Mouse (Mus musculus): ENCODE data around the gene Mat2a. TPM values are rescaled to one million over a fixed set of nuclear protein-coding genes. Genes with fewer than 3 reads are reported as not detected.

The Mat2a gene
- polyA plus RNA-seq, 1 experiment from 2014 or later, result 307 TPM

DNA sequence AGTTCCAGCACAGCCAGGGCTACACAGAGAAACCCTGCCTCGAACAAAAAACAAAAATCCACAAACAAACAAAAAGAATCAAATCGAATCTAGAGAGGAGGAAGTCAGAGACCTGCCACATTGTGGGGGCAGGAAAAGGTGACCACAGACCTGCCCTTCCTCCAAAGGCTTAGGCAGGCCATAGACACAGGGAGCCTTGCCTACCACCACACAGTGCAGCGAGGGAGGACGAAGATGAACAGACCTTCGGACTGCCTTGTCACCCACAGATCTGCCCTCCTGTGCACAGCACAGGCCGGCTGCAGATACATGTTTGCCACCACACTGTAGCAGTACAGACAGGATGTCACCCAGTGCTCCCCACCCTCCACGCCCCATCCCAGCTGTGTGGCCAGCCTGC, 28.8 kb downstream of the Mat2a start:
- Histone ChIP-seq H3K36me3 (no peaks in the 10 kb centered on the region), H3K27ac (replicated peaks) (no peak overlapping the region), H3K4me2 (replicated peaks) (no peak overlapping the region), H3K9me3 (replicated peaks) (no peaks in the 10 kb centered on the region), H3K9ac (no peak overlapping the region), H3K27me3 (no peaks in the 10 kb centered on the region), H3K4me1 (peaks cover 13% of the 10 kb centered on the region), H3K4me3 (replicated peaks) (no peak overlapping the region)
- 76% methylated on average over 7 of the region's 7 CpGs for WGBS
- no peak for ATAC-seq (ENCODE audit: insufficient number of reproducible peaks, low FRiP score, low TSS enrichment, low read depth)

DNA sequence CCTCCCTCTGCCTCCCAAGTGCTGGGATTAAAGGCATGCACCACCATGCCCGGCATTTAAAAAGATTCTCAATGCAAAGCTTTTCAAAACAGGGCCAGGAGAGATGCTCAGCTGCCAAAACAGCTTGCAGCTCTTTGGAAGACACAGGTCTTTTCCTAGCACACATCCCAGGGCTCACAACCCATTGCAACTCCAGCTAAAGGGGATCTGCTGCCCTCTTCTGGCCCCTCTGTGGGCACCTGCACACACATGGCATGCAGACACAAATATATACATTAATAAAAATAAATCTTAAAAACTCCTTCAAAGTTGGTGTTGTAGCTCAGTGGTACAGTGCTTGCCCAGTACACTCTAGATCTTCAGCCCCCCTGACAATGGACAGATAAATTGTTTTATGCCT, 29.4 kb downstream of the Mat2a start:
- no peak overlapping the region for H3K4me2 ChIP-seq (replicated peaks)
- peaks cover 8% of the 10 kb centered on the region for H3K4me1 ChIP-seq
- no peaks in the 10 kb centered on the region for H3K9me3 ChIP-seq (replicated peaks)
- no peak overlapping the region for H3K4me3 ChIP-seq (replicated peaks)
- no peak overlapping the region for H3K27ac ChIP-seq (replicated peaks)
- no peaks in the 10 kb centered on the region for H3K27me3 ChIP-seq
- 34% methylated on average over 1 of the region's 1 CpGs for WGBS
- no peak for ATAC-seq (ENCODE audit: insufficient number of reproducible peaks, low FRiP score, low TSS enrichment, low read depth)
- no peak overlapping the region for H3K9ac ChIP-seq
- no peaks in the 10 kb centered on the region for H3K36me3 ChIP-seq

DNA sequence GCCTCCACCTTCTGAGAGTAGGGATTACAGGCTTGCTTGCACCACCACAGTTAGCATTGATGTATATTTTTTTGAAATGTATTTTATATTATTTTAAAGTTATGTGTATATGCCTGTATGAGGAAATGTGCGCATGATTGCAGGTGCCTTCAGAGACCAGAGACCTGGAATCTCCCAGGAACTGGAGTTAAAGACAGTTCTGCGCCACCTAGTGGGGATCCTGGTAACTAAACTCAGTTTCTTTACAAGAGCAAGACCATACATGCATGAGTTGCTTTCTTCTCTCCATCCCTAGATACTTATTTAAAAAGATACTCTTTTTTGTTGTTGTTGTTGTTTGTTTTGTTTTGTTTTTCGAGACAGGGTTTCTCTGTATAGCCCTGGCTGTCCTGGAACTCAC, 29.8 kb downstream of the Mat2a start:
- Histone ChIP-seq H3K4me1 (peaks cover 5% of the 10 kb centered on the region), H3K27ac (replicated peaks) (no peak overlapping the region), H3K9me3 (replicated peaks) (no peaks in the 10 kb centered on the region), H3K4me3 (replicated peaks) (no peak overlapping the region), H3K36me3 (no peaks in the 10 kb centered on the region), H3K27me3 (no peaks in the 10 kb centered on the region), H3K9ac (no peak overlapping the region), H3K4me2 (replicated peaks) (no peak overlapping the region)
- 18% methylated on average over 3 of the region's 3 CpGs for WGBS
- no peak for ATAC-seq (ENCODE audit: insufficient number of reproducible peaks, low FRiP score, low TSS enrichment, low read depth)

GRCm38 (mm10) chr6:72407119-72407518, 32.2 kb downstream of the Mat2a start:
- H3K4me2 ChIP-seq (replicated peaks), result no peak overlapping the region
- no peak overlapping the region for H3K4me3 ChIP-seq (replicated peaks)
- H3K4me1 ChIP-seq, result no peaks in the 10 kb centered on the region
- H3K27ac ChIP-seq (replicated peaks), result no peak overlapping the region
- no peaks in the 10 kb centered on the region for H3K9me3 ChIP-seq (replicated peaks)
- 0 out of 2 replicates have a peak, but pooled peaks have one; percentile 39 for ATAC-seq (ENCODE audit: insufficient number of reproducible peaks, low FRiP score, low TSS enrichment, low read depth)
- no peaks in the 10 kb centered on the region for H3K36me3 ChIP-seq
- 3% methylated on average over 5 of the region's 5 CpGs for WGBS
- no peak overlapping the region for H3K9ac ChIP-seq
- no peaks in the 10 kb centered on the region for H3K27me3 ChIP-seq

GRCm38 (mm10) chr6:72405356-72405755, 34.0 kb downstream of the Mat2a start:
- H3K36me3 ChIP-seq, result no peaks in the 10 kb centered on the region
- no peaks in the 10 kb centered on the region for H3K9me3 ChIP-seq (replicated peaks)
- WGBS, result 63% methylated on average over 7 of the region's 7 CpGs
- no peaks in the 10 kb centered on the region for H3K4me1 ChIP-seq
- no peak overlapping the region for H3K27ac ChIP-seq (replicated peaks)
- H3K4me3 ChIP-seq (replicated peaks), result no peak overlapping the region
- H3K27me3 ChIP-seq, result no peaks in the 10 kb centered on the region
- no peak overlapping the region for H3K4me2 ChIP-seq (replicated peaks)
- H3K9ac ChIP-seq, result no peak overlapping the region
- no peak for ATAC-seq (ENCODE audit: insufficient number of reproducible peaks, low FRiP score, low TSS enrichment, low read depth)

DNA sequence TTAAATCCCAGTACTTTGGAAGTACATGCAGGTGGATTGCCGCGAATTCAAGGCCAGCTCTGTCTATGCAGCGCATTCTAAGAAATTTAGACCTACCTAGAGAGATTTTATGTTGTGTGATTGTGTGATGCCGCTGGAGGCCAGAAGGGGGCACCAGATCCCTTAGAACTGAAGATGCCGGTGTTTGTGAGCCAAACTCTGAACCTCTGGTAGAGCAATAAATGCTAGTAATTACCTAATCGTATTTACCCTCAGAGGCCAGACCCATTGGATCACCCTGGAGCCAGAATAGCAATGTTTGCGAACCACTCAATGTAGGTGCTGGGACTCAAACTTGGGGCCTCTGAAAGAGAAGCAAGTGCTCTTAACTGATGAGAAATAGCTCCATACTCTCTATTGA, 37.5 kb downstream of the Mat2a start:
- H3K9ac ChIP-seq, result no peak overlapping the region
- 19% methylated on average over 7 of the region's 7 CpGs for WGBS
- H3K4me1 ChIP-seq, result no peaks in the 10 kb centered on the region
- H3K36me3 ChIP-seq, result no peaks in the 10 kb centered on the region
- no peak overlapping the region for H3K4me2 ChIP-seq (replicated peaks)
- no peaks in the 10 kb centered on the region for H3K27me3 ChIP-seq
- H3K4me3 ChIP-seq (replicated peaks), result no peak overlapping the region
- ATAC-seq (ENCODE audit: insufficient number of reproducible peaks, low FRiP score, low TSS enrichment, low read depth), result no peak
- H3K9me3 ChIP-seq (replicated peaks), result no peaks in the 10 kb centered on the region
- H3K27ac ChIP-seq (replicated peaks), result no peak overlapping the region

- Histone ChIP-seq H3K4me3 (replicated peaks) (no peak overlapping the region), H3K4me2 (replicated peaks) (no peak overlapping the region), H3K27ac (replicated peaks) (no peak overlapping the region), H3K27me3 (no peaks in the 10 kb centered on the region), H3K36me3 (no peaks in the 10 kb centered on the region), H3K4me1 (no peaks in the 10 kb centered on the region), H3K9me3 (replicated peaks) (no peaks in the 10 kb centered on the region), H3K9ac (no peak overlapping the region)
- ATAC-seq (ENCODE audit: insufficient number of reproducible peaks, low FRiP score, low TSS enrichment, low read depth), result no peak
- 66% methylated on average over 2 of the region's 2 CpGs for WGBS
These were observed 39.4 kb downstream of the Mat2a start for GRCm38 (mm10) chr6:72399967-72400366.

DNA sequence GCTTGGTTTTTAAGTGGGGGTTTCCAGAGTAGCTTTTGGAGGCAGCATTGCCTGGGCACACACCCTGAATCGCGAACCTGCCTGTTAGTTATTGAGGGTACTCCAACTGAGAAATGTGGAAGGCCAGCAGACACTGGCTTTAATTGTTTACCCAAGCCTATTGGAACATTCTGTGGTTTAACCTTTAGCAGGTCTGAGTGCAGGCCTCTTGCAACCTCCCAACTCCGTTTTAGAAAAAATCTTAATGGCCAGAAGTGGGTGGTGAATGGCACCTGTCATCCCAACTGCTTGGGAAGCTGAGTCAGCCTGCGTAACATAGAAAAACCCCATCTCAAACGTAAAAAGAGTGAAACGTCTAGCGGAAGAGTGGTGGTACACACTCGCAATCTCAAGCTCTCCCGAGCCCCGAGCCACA, 42.5 kb downstream of the Mat2a start:
- no peaks in the 10 kb centered on the region for H3K27me3 ChIP-seq
- no peak overlapping the region for H3K4me2 ChIP-seq (replicated peaks)
- no peak for ATAC-seq (ENCODE audit: insufficient number of reproducible peaks, low FRiP score, low TSS enrichment, low read depth)
- H3K9me3 ChIP-seq (replicated peaks), result no peaks in the 10 kb centered on the region
- no peaks in the 10 kb centered on the region for H3K36me3 ChIP-seq
- H3K27ac ChIP-seq (replicated peaks), result no peak overlapping the region
- no peak overlapping the region for H3K4me3 ChIP-seq (replicated peaks)
- WGBS, result 78% methylated on average over 10 of the region's 10 CpGs
- H3K4me1 ChIP-seq, result no peaks in the 10 kb centered on the region
- no peak overlapping the region for H3K9ac ChIP-seq

- no peaks in the 10 kb centered on the region for H3K9me3 ChIP-seq (replicated peaks)
- H3K27me3 ChIP-seq, result no peaks in the 10 kb centered on the region
- WGBS, result 89% methylated on average over 5 of the region's 5 CpGs
- no peak overlapping the region for H3K4me3 ChIP-seq (replicated peaks)
- no peak overlapping the region for H3K9ac ChIP-seq
- peaks cover 38% of the 10 kb centered on the region for H3K4me1 ChIP-seq
- no peak for ATAC-seq (ENCODE audit: insufficient number of reproducible peaks, low FRiP score, low TSS enrichment, low read depth)
- H3K36me3 ChIP-seq, result 0 out of 2 replicates have a peak, but pooled peaks cover 6% of the 10 kb centered on the region
- H3K4me2 ChIP-seq (replicated peaks), result no peak overlapping the region
- H3K27ac ChIP-seq (replicated peaks), result no peak overlapping the region
These were observed 47.0 kb downstream of the Mat2a start for GRCm38 (mm10) chr6:72392341-72392740.

DNA sequence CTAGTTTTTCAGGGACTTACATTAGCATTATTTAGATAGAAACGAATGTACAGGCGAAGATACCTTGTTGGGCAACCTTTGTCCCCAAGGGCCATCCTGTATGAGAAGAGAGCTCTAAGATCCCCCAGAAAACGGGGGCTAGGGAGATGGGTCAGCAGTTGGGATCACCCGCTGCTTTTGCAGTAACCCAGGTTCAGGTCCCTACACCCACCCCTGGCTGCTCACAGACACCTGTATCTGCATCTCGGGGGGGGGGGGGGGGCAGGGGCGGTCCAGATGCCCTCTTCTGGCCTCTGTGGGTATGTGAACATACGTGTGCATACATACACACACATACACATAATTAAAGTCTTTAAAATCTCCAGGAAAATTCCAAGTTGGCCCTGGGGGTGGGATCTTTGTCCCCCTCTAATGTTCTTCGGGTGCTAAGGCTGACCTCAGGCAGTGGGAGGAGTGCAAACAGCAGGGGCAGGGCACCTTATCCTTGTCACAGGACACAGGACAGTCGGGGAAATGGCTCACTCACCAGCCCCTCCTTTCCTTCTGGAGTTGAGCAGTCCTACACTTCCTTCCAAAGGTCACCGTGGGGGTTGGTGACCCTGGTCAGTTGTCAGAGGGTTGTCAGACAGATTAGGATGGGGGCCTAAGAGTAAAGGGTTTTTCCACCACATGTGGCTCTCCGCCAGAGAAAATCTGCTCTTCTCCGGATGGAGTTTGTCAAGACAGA, 48.4 kb downstream of the Mat2a start:
- peaks cover 12% of the 10 kb centered on the region for H3K36me3 ChIP-seq
- H3K4me3 ChIP-seq (replicated peaks), result peak overlapping the region; percentile 62
- no peaks in the 10 kb centered on the region for H3K27me3 ChIP-seq
- peaks cover 38% of the 10 kb centered on the region for H3K4me1 ChIP-seq
- no peaks in the 10 kb centered on the region for H3K9me3 ChIP-seq (replicated peaks)
- peak overlapping the region; percentile 73 for H3K4me2 ChIP-seq (replicated peaks)
- WGBS, result 18% methylated on average over 12 of the region's 12 CpGs
- 0 out of 2 replicates have a peak, but pooled peaks have one; percentile 9 for ATAC-seq (ENCODE audit: insufficient number of reproducible peaks, low FRiP score, low TSS enrichment, low read depth)
- H3K9ac ChIP-seq, result peak overlapping the region; percentile 65; the same call in 1 of the 2 replicates
- peak overlapping the region; percentile 96 for H3K27ac ChIP-seq (replicated peaks)

DNA sequence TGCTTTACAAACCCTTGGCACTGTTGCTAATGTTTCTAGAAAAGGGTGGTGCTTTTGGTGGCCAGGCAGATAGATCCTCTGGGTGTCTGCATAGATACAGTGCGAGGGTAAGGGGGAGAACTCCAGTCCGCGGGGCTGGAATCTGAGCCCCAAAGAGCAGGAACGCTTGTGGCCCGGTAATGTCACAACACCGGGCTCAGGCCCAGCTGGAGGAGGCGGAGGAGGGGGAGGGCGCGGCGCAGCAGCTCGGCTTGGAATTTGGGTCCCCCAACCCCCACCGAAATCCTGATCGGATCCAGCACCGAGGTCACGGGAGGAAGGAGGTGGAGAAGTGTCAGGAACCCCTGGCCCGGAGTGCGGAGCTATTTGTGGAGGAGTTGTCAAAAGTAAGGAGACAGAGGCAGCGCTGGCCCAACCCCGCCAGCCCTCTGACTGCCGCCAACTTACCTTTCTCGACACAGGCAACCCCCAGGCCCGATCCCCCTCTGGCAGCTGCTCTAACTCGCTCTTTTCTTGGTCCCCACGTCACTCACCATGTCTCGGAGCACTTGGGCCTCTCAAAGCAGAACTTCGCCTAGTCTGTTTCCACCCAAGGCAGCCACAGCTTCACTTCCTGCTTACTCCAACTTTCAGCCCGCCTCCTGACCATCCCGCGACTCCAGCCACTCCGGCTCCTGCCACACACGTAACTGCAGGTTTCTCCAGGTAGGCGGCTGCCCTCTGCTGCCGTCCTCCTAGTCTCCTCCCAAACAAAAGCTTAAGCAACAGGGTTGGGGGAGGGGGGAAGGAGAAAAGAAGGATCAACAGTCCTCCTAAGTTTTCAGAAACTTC, 49.2 kb downstream of the Mat2a start, which contains the start of gene Vamp8:
Vamp8 (minus strand) TSS at position 763 of the 831 bp plus-strand sequence.
- peak within 1 kb of the TSS; percentile 96 for H3K27ac ChIP-seq (replicated peaks)
- no peaks in the 10 kb centered on the region for H3K9me3 ChIP-seq (replicated peaks)
- peak within 1 kb of the TSS; percentile 65 for H3K9ac ChIP-seq
- no peaks in the 10 kb centered on the region for H3K27me3 ChIP-seq
- H3K36me3 ChIP-seq, result peaks cover 18% of the 10 kb centered on the region
- 2% methylated on average over 33 of the region's 33 CpGs for WGBS
- H3K4me1 ChIP-seq, result peaks cover 38% of the 10 kb centered on the region
- ATAC-seq (ENCODE audit: insufficient number of reproducible peaks, low FRiP score, low TSS enrichment, low read depth), result peak; percentile 75
- peak within 1 kb of the TSS; percentile 62 for H3K4me3 ChIP-seq (replicated peaks)
- H3K4me2 ChIP-seq (replicated peaks), result peak within 1 kb of the TSS; percentile 73

Data from embryonic facial prominence, embryonic 15.5 days (tissue).